Mouse (Mus musculus) megakaryocyte-erythroid progenitor cell, adult 5-6 weeks (primary cell): Measurements from ENCODE around the gene Prr7. TPM values are rescaled to one million over a fixed set of nuclear protein-coding genes. Genes with fewer than 3 reads are reported as not detected.

ENCODE experiments used
- ATAC-seq: replicated peaks from 2 replicates; pipeline ENCODE4 v1.8.0; 2016; ENCODE audit warnings: mild to moderate bottlenecking, inconsistent platforms; ENCODE audit not compliant: severe bottlenecking, poor library complexity, low FRiP score, low TSS enrichment
- total RNA-seq, 2 experiments: library from RNA; stranded (forward) in 1 of 2; stranded (reverse) in 1 of 2; fragments of 200-1000, 215-1000 nt in 1 of 2; fragments of >200 nt in 1 of 2; fragmentation: Nextera tagmentation in 1 of 2; gene quantifications; 2 replicates each; pipeline ENCODE4 v1.2.3; 2014 to 2017

Prr7 gene
- total RNA-seq, 2 experiments from 2014 or later: not detected

DNA sequence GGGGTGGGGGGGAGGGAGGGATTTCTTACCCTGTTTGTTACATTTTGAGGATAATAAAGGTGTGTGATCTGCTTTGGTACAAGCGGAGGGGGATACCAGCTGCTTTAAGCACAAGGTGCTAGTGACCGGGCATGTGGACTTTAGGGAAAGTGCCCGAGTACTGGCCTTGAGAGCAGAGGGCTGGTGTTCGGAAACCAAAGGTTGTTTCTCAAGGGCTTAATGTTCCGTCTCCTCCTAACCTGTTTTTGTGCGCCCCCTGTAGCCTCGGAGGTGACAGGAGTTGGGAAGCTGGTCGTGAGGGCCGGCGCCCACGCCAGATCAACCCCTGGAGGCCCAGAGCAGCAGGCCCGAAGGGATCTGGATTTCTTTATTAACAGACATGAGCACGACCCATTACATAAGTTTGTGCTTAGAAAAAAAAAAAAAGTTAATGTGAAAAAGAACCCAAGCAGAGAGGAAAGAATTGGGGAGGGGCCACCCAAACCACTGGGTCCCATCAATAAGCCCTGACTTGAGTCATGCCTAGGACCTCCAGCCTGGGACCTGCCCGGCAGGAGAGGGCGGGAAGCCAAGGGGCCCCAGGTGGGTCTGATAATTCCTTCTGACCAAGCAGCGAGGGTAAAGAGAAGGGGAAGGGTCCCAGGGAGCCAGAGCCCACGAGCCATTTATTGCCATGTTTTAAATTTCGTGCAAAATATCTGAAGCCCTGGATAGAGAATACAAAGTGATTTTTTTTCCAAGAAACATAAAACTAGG, 9.2 kb downstream of the Prr7 start:
- ATAC-seq: no peak

DNA sequence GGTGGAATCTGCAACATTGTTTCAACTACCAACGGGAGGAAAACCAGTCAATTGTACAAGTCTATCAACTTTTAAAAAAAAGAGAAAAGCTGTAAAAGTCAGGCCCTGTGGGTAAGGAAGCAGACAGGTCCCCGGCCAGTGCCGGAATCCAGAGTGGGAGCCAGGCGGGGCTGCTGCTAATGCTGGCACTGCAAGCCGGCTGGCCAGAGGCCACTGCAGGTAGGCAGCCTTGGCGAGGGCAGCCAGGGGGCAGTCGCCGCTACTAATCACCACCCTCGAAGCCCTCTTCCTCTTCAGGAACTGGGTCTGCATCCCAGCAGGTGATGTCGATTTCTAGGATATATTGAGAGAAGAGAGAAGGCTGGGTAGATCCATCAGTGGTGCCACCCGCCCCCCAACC, 9.9 kb downstream of the Prr7 start:
- ATAC-seq: no peak

DNA sequence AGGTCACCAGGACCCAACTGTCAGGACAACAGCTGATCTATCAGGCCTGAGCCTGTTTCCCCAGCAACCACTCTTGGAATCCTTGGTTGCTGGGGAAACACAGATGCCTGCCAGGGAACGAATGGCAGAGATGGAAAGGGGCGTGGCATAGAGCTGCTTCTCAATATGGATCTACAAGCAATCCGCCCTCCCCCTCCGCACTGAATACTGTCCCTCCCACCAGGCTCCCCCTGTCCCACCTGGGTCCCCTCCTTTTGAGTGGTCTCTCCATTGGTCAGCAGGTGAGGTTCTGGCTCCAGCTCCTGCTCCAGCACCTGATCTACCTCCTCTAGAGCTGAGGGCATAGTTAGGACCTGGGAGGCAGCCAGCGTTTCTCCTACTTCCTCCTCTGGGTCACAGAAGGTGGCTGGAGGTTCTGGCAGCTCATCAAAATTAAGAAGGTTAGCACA, 10.6 kb downstream of the Prr7 start:
- ATAC-seq: no peak

DNA sequence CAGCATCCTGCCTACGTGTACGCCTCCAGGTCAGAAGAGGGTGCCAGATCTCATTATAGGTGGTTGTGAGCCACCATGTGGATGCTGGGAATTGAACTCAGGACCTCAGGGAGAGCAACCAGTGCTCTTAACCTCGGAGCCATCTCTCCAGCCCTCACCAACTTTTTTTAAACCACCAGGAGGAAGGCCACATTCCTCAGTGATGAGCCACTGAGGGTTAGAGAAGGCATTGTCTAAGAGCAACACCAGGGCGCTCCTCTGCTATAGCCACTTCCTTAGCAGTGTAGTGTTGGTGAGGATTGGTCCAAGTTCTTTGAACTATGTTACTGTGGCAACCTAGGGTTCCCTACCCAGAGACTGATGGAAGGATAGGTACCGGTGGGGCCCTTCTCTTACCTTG, 11.7 kb downstream of the Prr7 start:
- no peak for ATAC-seq

DNA sequence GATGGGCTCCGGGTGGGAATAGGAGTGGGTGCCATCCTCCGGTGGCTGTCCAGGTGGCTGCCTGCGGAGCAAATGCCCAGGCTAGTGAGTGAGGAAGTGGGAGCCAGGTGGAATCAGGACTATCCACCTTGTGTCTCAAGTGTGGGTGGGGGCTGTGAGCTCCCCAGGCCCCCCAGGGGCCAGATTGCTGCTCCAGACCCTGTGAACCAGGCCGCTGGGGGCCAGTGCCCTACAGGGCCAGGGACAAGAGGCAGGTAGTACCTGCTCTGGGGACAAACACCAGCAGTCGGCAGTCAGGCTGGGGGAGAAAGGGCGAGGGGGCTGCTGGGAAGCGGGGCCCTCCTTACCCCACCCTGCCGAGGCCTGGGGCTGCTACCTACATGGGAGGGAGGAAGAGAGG, 12.2 kb downstream of the Prr7 start:
- ATAC-seq: no peak

DNA sequence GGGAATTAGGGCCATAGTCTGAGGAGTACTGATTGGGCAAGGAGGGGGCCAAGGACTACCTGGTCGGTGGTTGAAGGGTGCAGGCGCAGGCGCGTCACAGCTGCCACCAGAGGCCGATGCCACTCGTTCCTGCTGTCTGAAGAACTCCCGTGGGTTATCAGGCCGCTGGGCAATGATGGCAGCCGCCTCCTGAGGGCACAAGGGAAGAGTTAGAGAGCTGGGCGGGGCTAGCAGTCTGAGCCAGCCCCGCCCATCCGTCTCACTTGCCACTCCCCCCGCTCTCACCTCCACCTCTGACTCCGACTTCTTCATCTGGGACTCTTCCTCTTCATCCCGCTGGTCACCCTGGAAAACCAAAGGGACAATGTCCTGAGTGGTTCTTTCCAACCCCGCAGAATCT, 13.4 kb downstream of the Prr7 start:
- ATAC-seq: 0 out of 2 replicates have a peak, but pooled peaks have one; percentile 10

DNA sequence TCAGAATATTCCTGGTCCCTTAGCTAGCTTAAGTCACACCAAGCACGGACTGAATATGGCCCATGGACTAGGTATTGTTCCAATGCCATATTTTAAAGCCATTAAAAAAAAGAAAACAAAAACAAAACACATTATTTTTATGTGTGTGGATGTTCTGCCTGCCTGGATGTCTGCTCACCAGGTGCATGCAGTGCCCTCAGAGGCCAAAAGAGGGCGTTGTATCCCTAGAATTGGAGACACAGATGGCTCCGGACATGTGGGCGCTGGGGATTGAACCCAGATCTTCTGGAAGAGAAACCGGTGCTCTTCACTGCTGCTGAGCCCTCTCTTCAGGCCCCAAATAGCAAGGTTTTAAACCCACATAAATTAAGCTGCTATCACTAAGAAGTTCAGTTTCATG, 14.0 kb downstream of the Prr7 start:
- no peak for ATAC-seq

DNA sequence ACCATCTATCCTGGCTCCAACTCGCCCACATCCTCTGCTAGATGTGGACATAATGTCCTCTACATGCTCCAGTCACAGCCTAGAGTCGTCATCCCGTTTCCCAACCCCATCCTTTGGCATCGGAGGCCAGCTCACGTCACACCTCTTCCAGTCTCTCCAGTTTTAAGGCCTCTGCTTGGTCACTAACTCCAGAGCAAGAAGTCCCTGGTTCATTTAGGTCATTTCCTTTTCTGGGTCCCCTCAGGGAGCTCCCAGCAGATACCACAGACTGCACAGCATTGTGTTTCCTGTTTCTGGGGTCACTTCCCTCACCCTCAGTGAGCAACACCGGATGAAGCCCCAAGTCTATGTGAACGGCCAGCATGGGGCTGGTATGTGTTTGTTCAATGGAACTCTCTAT, 14.9 kb downstream of the Prr7 start:
- no peak for ATAC-seq

DNA sequence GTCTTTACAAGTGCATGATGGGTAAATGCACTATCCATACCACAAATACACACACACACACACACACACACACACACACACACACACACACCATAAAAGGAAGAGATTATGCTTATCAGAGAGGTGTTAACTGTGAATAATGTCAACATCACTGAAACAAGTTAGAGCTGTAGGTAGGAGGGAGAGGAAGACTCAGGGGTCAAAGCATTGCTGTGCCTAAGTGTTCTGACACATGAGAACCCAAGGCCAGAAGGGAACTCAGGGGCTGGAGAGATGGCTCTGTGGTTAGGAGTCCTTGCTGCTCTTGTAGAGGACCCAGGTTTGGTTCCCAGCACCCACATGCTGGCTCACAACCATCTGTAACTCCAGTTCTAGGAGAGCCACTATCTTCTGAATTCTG, 15.9 kb downstream of the Prr7 start:
- ATAC-seq: no peak

DNA sequence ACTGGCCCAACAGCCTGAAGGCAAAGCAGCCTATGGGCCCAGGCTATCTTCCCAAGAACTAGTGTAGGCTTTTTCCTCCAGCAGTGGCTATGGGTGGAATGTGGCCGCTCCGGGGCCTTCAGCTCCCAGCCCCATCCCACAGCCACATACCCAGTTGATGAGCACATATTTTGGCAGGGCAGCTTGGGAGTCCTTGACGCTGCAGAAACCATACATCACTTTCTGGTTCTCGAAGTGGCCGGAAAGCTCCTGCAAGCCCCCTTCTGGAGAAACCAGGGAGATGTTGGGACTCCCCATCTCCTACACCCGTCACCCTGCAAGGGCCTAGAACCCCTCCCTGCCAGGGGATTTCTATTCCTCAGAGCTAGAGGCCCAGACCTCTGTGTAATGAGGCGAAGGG, 18.5 kb downstream of the Prr7 start:
- no peak for ATAC-seq

DNA sequence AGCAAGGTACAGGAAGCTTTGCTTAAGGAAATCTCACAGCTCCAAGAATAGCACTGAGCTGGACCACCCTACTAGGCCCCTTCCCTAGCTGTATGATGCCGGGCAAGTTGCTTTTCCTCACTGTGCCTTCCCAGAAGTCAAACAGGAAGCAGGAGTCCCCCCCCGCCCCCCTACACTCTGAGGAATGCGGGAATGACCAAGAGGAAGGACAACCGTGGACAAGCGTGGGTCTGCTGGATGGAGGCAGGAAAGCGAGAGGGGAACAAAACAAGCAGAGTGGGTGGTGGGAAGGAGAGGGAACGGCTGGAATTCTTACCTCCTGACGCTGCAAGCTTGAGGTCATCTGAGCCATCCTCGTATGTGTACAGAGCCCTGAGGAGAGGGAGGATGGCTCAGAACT, 19.0 kb downstream of the Prr7 start:
- ATAC-seq: no peak

DNA sequence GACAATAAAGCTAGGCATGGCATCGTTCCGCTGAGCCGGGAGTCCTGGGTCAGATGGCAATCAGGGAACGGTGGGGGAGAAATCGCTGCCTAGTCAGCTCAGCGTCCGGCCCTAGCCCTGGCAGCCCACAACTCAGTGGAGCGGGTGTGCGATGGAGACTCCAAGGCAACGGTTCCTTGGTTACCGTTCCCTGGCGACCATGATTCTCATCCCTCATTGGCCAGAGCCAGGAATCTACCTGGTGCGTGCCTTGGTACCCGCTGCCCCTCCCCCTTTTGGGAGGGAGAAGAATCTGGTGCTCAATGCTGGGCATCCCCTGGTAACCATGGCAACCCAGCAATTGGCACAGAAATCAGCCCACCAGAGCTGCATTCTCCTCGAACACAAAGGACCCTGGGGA, 19.5 kb downstream of the Prr7 start:
- no peak for ATAC-seq

DNA sequence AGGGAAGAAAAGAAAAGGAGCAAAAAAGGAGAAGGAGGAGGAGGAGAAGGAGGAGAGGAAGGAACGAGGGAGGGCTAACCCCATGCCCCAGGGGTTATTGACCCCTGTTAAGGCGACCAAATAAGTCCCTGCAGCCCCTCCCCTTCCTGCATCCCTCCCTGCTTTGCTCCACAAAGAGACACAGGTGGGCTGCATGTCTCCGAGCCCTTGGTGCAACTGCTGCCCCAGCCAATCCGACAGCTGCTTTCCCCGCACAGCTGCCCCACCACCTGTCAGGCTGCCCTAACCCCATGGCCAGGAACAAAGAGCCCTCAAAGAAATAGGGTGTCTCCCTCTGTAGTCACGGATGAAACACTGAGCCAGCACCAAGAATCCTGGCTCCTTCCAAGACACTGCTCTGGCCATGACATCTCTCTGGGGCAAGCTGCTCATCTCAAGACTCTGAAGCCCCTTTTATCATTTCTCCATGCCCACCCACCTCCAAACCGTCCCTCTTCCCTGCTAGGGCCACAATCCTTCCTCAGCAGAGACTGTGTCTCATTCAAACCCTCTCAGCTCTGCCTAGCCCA, 20.5 kb downstream of the Prr7 start:
- no peak for ATAC-seq

DNA sequence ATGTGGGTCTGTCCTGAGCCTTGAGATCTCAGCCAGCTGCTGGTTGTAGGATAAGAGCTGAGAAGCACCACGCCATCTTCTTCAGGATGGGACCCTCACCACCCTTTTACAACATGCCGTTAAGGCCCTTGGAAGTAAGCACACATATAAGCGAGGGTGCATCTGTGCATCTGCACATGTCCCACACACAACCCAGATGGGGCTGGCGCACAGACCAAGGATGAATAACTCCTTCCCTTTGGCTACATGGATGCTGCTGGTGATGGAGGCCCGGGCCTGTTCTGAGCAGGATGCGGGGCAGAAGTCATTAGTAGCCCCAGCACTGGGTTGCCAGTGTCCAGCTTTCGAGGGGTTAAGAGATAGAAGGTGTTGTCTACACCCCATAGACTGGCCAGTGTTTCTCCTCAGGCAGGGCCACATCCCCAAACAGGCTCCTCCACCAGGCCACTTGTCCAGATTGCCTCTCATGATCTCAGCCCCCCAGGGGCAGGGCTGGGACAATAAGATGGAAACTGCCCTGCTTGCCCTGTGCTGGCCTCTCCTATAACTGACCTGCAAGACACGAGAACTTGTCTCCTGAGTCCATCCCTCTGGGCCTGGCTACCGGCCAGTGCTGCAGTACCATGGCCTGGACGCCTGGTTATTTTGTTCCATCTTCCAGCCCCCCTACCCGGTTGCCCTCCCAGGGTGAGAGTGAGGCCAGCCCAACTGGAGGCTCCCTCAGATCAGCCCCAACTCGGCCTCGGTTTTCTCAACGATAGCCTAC, 22.1 kb downstream of the Prr7 start:
- ATAC-seq: no peak

DNA sequence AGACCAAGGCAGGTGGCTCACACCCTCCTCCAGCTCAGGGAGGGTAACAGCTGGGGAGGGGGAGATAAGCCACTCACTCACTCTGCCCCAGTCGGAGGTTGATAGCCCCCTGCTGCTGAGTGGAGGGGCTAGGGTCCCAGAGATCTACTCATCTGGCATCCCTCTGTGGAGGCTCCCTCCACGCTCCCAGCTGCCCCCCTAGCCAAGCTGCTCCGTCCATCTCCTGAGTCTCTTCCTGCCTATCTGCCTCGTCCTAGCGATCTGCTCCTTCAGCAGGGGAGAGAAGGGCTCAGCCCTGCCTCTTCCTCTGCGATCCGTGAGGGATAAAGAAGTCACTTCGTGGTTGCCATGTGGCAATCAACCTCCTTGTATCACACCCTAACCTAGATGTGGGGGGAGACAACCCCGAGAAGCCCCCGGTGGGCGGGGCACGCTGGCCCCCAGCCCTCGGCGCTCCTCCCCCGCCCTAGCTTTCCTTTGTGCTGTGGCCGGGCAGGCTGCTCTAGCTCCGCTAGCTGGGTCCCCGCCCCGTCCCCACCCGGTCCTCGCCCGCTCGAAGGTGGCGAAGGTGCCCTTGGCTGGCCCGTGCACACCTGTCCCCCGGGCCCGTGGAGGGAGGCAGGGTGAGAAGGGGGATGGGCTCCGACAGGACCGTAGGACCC, 23.0 kb downstream of the Prr7 start:
- ATAC-seq: 0 out of 2 replicates have a peak, but pooled peaks have one; percentile 26

DNA sequence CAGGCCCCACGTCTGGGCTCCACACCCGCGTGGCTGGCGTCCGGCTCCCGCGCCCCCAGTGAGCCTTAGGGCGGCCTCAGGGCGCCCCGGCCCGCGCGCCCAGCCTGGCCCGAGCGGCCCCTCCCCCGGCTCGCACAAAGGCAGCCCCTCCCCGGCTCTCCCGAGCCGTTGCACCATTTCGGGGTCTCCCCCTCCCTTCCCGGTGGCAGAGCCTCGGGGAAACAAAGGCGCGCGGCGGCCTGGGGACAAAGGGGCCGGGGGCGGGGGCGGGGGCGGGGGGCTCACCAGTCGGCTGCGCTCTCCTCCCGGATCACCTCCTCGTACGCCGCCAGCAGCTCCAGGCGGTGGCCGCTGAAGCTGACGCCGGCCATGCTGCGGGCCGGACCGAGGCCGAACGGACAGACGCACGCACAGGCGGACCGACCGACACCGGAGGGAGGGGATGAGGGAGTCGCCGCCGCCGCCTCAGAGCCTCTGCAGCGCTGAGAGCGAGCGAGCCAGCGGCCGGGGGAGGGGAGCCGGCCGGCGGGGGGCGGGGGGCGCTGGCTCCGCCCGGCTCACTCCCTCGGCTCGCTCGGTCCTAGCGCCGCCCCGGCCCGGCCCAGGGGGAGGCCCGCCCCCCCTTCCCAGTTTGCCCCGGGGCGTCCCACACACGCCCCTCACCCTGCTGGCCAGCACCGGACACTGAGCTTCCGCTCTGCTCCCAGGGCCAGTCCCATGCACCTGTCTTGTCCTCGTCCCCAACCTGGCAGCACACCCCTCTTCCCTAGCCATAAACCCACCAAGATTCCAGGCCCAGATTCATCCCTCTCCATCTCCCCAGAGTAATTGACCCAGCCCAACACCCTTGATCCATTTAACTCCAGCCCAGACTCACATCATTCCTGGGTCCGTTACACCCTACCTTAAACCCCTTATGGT, 23.8 kb downstream of the Prr7 start, which contains the start of gene Dbn1:
TSS of gene Dbn1 (minus strand) at position 534 of the 921 bp plus-strand sequence.
- no peak for ATAC-seq

DNA sequence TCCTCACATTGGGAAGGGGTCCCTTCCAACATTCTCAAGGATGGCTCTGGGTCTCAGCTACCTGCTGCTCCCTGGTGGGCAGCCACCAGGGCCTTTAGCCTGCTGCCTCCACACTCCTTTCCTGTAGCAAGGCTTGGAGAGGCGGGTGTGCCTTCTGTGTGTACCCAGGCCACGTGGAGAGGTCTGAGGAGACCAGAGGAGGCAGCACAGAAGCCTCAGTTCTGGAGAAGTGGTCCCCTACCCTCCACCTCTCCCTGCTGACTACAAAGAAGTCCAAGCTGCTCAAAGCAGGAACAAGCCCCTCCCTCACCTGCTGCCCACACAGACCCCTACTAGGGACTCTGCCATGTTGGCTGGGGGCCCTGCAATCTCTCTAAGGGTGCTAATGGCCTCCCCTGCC, 30.2 kb downstream of the Prr7 start:
- no peak for ATAC-seq

DNA sequence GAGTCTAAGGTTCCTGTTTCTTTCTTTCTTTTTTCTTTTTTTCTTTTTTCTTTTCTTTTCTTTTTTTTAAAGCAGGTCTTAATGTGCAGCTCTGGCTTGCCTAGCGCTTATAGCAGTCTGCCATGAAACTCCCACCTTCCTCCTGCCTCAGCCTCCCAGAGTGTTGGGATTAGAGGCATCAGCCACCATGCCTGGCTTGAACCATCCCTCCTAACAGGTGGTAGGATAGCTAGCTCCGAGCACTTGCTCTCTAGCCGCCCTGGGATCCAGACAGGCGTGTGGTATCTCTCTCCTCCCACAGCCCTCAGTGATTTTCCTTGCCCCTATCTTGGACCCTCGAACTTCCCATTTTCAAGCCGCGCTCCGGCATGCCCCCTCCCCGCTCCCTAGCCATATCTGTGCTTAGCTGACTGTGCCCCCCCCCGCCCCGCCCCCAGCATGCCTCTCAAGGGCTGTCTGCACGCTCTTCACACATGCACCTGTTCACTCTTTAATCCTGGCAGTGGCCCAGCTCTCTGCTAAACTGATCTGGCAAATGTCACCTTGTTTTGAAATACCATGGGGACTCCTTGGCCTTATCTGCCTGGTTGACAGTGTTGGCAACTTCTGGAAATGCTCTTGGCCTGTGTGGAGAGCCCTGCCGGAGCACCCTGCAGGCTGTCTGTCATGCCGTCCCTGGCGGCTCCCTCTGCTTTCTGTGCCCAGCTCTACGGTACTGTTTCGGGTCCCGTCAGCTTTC, 31.0 kb downstream of the Prr7 start:
- ATAC-seq: peak; percentile 89
